Mouse (Mus musculus): ENCODE data around the gene Zbtb32.

- TF ChIP-seq ZKSCAN1 (IDR thresholded peaks at IDR 0.05; ENCODE audit: low read depth, low read length) (no peak), CTCF (IDR thresholded peaks at IDR 0.05 in 2 of 3, conservative IDR thresholded peaks at IDR 0.05 in 1 of 3; ENCODE audit: control insufficient read depth in 1 of 3, insufficient read depth in 1 of 3, low read depth in 2 of 3, low read length in 3 of 3, poor library complexity in 1 of 3, severe bottlenecking in 1 of 3) (no peak), TBP (IDR thresholded peaks at IDR 0.05; ENCODE audit: low read depth, low read length) (no peak), GATA1 (IDR thresholded peaks at IDR 0.05; ENCODE audit: low read depth, low read length) (no peak), ETS1 (IDR thresholded peaks at IDR 0.05; ENCODE audit: low read depth, low read length) (no peak), MAX (IDR thresholded peaks at IDR 0.05; ENCODE audit: low read length) (no peak), EP300 (IDR thresholded peaks at IDR 0.05; ENCODE audit: low read depth in 1 of 2, low read length in 2 of 2) (no peak), MYB (IDR thresholded peaks at IDR 0.05; ENCODE audit: low read depth, low read length) (no peak), ZC3H11A (IDR thresholded peaks at IDR 0.05; ENCODE audit: low read depth, low read length) (no peak), CHD1 (IDR thresholded peaks at IDR 0.05; ENCODE audit: low read depth, low read length) (no peak), NRF1 (IDR thresholded peaks at IDR 0.05; ENCODE audit: insufficient read depth, low read depth, low read length, poor library complexity, severe bottlenecking) (no peak), BHLHE40 (IDR thresholded peaks at IDR 0.05; ENCODE audit: borderline replicate concordance, low read depth, low read length) (no peak)
Measured at GRCm38 (mm10) chr7:30587842-30588667, 10.7 kb downstream of the Zbtb32 start.
